Mouse (Mus musculus): ENCODE measurements at regions not wholly inside any gene's neighbourhood (a gene's known extent, or its start where the extent isn't known, plus 50 kb on each side); places are given as distances from the start of the nearest gene placed in this dataset.

DNA sequence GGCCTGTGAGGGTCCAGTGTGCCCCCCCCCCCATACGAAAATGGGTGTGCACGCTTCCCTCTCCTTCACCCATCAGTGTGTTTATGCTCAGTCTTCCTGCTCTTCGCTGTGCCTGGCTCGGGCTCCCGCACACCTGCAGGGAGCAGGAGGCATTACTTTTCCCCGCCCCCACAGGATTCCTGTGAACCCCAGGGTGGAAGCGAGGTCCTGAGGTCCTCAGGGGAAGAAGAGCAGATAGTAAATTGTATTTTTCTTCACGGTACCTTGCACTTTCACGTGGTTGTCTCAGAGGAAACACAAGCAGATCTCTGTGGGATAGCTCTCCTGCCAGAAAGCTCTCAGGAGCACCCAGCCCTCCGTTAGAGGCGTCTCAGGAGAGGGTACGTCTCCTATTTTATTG lies 91.4 kb downstream of the Tmx1 start:
- 32% methylated on average over 12 of the region's 12 CpGs for WGBS

DNA sequence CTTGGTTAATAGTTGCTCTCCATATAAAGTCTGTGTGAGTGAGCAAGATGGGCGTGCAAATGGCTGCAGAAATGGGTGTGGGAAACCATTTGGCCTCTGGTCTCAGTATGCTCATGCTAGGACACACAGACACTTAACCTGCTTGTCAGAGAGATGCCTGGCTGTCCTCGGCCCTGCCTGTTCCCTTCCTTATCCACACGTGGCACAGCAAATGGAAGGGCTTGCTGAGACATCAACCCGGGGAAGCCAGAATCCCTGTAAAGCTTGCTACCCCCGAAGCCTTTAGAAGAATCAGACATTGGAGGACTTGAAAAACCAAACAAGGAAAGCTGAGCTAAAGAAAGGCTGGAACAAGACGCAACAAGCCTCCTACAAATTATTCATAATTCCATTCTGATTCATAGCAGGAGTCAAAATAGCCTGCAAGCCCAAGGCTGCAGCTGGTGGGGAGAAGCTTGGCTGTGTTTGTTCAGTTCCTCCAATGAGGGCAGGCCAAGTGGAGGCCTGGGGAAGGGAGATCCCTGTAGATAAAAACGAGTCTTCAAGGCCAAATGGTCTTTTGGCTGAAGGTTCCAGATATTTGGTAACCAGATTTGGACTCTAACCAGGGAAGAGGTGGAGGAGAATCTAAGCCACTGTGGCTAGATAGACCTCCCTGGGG lies 92.1 kb downstream of the Tmx1 start:
- Histone ChIP-seq H3K36me3 (ENCODE audit: control insufficient read depth, insufficient read depth, low read length) (no peaks in the 10 kb centered on the region), H3K4me1 (ENCODE audit: control insufficient read depth, insufficient read depth, low read length) (no peaks in the 10 kb centered on the region; the same call in 1 of the 2 replicates), H3K27ac (ENCODE audit: low read depth, low read length) (no peak overlapping the region), H3K9me3 (ENCODE audit: control insufficient read depth, low read length) (no peaks in the 10 kb centered on the region), H3K9ac (replicated peaks; ENCODE audit: low read depth, low read length) (no peak overlapping the region), H3K27me3 (ENCODE audit: control insufficient read depth, insufficient read depth, low read length) (no peaks in the 10 kb centered on the region), H3K4me2 (ENCODE audit: low read depth, low read length) (no peak overlapping the region), H3K4me3 (ENCODE audit: low read depth, low read length) (no peak overlapping the region)
- 71% methylated on average over 7 of the region's 7 CpGs for WGBS
- ATAC-seq (ENCODE audit: low read depth): no peak

More for the DNA sequence above, 91.4 kb downstream of the Tmx1 start:
- no peaks in the 10 kb centered on the region for H3K27me3 ChIP-seq (ENCODE audit: control insufficient read depth, insufficient read depth, low read length)
- H3K9me3 ChIP-seq (ENCODE audit: control insufficient read depth, low read length): no peaks in the 10 kb centered on the region
- no peaks in the 10 kb centered on the region for H3K36me3 ChIP-seq (ENCODE audit: control insufficient read depth, insufficient read depth, low read length)
- H3K9ac ChIP-seq (replicated peaks; ENCODE audit: low read depth, low read length): no peak overlapping the region
- ATAC-seq (ENCODE audit: low read depth): no peak
- no peak overlapping the region for H3K4me3 ChIP-seq (ENCODE audit: low read depth, low read length)
- H3K4me1 ChIP-seq (ENCODE audit: control insufficient read depth, insufficient read depth, low read length): no peaks in the 10 kb centered on the region; the same call in 1 of the 2 replicates
- H3K4me2 ChIP-seq (ENCODE audit: low read depth, low read length): no peak overlapping the region; the same call in 1 of the 2 replicates
- H3K27ac ChIP-seq (ENCODE audit: low read depth, low read length): no peak overlapping the region

GRCm38 (mm10) chr12:70547199-70547598 lies 94.3 kb downstream of the Tmx1 start:
- Histone ChIP-seq H3K4me2 (ENCODE audit: low read depth, low read length) (no peak overlapping the region), H3K36me3 (ENCODE audit: control insufficient read depth, insufficient read depth, low read length) (no peaks in the 10 kb centered on the region), H3K9ac (replicated peaks; ENCODE audit: low read depth, low read length) (no peak overlapping the region), H3K9me3 (ENCODE audit: control insufficient read depth, low read length) (no peaks in the 10 kb centered on the region), H3K4me3 (ENCODE audit: low read depth, low read length) (no peak overlapping the region), H3K27me3 (ENCODE audit: control insufficient read depth, insufficient read depth, low read length) (no peaks in the 10 kb centered on the region), H3K4me1 (ENCODE audit: control insufficient read depth, insufficient read depth, low read length) (no peaks in the 10 kb centered on the region; the same call in 1 of the 2 replicates), H3K27ac (ENCODE audit: low read depth, low read length) (no peak overlapping the region)
- WGBS: 65% methylated on average over 6 of the region's 6 CpGs
- no peak for ATAC-seq (ENCODE audit: low read depth)

DNA sequence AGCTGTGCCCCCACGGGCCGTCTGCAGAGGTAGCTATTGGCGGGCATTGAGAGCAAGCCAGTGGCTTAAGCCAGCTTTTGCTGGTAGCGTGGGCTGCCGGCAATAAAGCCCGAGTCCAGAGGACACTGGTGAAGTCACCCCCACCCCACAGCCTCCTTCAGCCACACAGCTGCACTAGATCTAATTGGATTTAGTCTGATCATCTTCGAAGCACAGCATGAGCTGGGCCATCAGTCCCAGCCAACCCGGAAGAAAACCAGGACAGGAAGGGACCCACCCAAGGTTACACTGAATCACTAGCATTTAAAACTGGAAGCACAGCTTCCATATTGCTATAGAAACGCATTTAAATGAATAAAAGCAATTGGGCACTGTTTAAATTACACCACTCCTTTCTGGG lies 96.4 kb downstream of the Tmx1 start:
- no peaks in the 10 kb centered on the region; the same call in 1 of the 2 replicates for H3K4me1 ChIP-seq (ENCODE audit: control insufficient read depth, insufficient read depth, low read length)

GRCm38 (mm10) chr12:70553866-70554265 lies 101.0 kb downstream of the Tmx1 start:
- Histone ChIP-seq H3K4me3 (ENCODE audit: low read depth, low read length) (no peak overlapping the region), H3K36me3 (ENCODE audit: control insufficient read depth, insufficient read depth, low read length) (no peaks in the 10 kb centered on the region), H3K4me1 (ENCODE audit: control insufficient read depth, insufficient read depth, low read length) (no peaks in the 10 kb centered on the region), H3K9ac (replicated peaks; ENCODE audit: low read depth, low read length) (no peak overlapping the region), H3K27me3 (ENCODE audit: control insufficient read depth, insufficient read depth, low read length) (no peaks in the 10 kb centered on the region), H3K4me2 (ENCODE audit: low read depth, low read length) (no peak overlapping the region), H3K27ac (ENCODE audit: low read depth, low read length) (no peak overlapping the region), H3K9me3 (ENCODE audit: control insufficient read depth, low read length) (no peaks in the 10 kb centered on the region)
- no peak for ATAC-seq (ENCODE audit: low read depth)
- 25% methylated on average over 6 of the region's 6 CpGs for WGBS

More for the DNA sequence above, 96.4 kb downstream of the Tmx1 start:
- no peaks in the 10 kb centered on the region for H3K9me3 ChIP-seq (ENCODE audit: control insufficient read depth, low read length)
- ATAC-seq (ENCODE audit: low read depth): no peak
- H3K27me3 ChIP-seq (ENCODE audit: control insufficient read depth, insufficient read depth, low read length): no peaks in the 10 kb centered on the region
- WGBS: 88% methylated on average over 9 of the region's 9 CpGs
- no peaks in the 10 kb centered on the region for H3K36me3 ChIP-seq (ENCODE audit: control insufficient read depth, insufficient read depth, low read length)
- H3K27ac ChIP-seq (ENCODE audit: low read depth, low read length): no peak overlapping the region
- H3K4me3 ChIP-seq (ENCODE audit: low read depth, low read length): no peak overlapping the region
- no peak overlapping the region for H3K4me2 ChIP-seq (ENCODE audit: low read depth, low read length)
- no peak overlapping the region for H3K9ac ChIP-seq (replicated peaks; ENCODE audit: low read depth, low read length)

DNA sequence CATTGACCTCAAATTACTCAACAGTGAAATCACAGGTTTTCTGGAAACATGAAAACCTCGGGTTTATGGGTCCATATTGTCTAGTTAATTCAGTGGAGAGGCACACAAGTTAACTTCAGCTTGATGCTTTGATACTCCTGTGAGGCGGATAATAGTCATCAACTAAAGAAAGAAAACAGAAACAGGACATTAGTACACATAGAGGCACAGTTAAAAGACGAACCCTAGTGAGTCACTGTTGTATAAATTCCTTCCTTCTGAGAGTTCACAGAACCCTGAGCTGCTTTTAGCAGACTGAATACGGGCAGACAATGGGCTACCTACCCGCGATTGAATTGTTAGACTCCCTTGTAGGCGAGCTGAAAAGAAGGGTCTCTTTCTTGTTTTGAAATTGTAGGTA lies 101.7 kb downstream of the Tmx1 start:
- WGBS: 19% methylated on average over 7 of the region's 7 CpGs
- no peak overlapping the region for H3K27ac ChIP-seq (ENCODE audit: low read depth, low read length)
- no peaks in the 10 kb centered on the region for H3K4me1 ChIP-seq (ENCODE audit: control insufficient read depth, insufficient read depth, low read length)
- H3K27me3 ChIP-seq (ENCODE audit: control insufficient read depth, insufficient read depth, low read length): no peaks in the 10 kb centered on the region
- H3K9me3 ChIP-seq (ENCODE audit: control insufficient read depth, low read length): no peaks in the 10 kb centered on the region
- H3K4me2 ChIP-seq (ENCODE audit: low read depth, low read length): no peak overlapping the region
- H3K4me3 ChIP-seq (ENCODE audit: low read depth, low read length): no peak overlapping the region
- H3K36me3 ChIP-seq (ENCODE audit: control insufficient read depth, insufficient read depth, low read length): no peaks in the 10 kb centered on the region
- no peak overlapping the region for H3K9ac ChIP-seq (replicated peaks; ENCODE audit: low read depth, low read length)
- no peak for ATAC-seq (ENCODE audit: low read depth)

DNA sequence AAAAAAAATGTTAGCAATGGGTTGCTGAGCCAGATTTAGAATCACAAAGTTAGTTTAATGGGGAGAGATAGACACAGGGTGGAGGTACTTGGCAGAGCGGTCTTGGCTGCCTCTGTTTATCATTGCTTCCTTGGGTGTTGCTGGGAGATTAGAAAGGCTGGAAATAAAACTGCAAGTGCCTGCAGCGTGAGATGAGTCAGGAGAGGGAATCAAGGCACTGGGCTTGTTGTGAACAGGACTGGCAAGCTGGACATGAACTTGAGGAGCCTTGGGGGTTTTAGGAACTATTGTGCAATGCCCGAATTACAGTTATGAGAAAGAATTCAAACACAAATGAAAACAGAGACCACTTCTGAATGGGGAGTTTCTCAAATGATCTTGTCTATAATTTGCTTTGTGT lies 102.8 kb downstream of the Tmx1 start:
- Histone ChIP-seq H3K9me3 (ENCODE audit: control insufficient read depth, low read length) (no peaks in the 10 kb centered on the region), H3K27me3 (ENCODE audit: control insufficient read depth, insufficient read depth, low read length) (no peaks in the 10 kb centered on the region), H3K36me3 (ENCODE audit: control insufficient read depth, insufficient read depth, low read length) (no peaks in the 10 kb centered on the region), H3K4me2 (ENCODE audit: low read depth, low read length) (no peak overlapping the region), H3K4me1 (ENCODE audit: control insufficient read depth, insufficient read depth, low read length) (no peaks in the 10 kb centered on the region), H3K9ac (replicated peaks; ENCODE audit: low read depth, low read length) (no peak overlapping the region), H3K27ac (ENCODE audit: low read depth, low read length) (no peak overlapping the region), H3K4me3 (ENCODE audit: low read depth, low read length) (no peak overlapping the region)
- no peak for ATAC-seq (ENCODE audit: low read depth)
- WGBS: 52% methylated on average over 3 of the region's 3 CpGs

GRCm38 (mm10) chr12:70556820-70557219 lies 103.9 kb downstream of the Tmx1 start:
- WGBS: 79% methylated on average over 6 of the region's 6 CpGs
- Histone ChIP-seq H3K9ac (replicated peaks; ENCODE audit: low read depth, low read length) (no peak overlapping the region), H3K27ac (ENCODE audit: low read depth, low read length) (no peak overlapping the region), H3K4me1 (ENCODE audit: control insufficient read depth, insufficient read depth, low read length) (no peaks in the 10 kb centered on the region), H3K4me3 (ENCODE audit: low read depth, low read length) (no peak overlapping the region), H3K9me3 (ENCODE audit: control insufficient read depth, low read length) (no peaks in the 10 kb centered on the region), H3K36me3 (ENCODE audit: control insufficient read depth, insufficient read depth, low read length) (no peaks in the 10 kb centered on the region), H3K4me2 (ENCODE audit: low read depth, low read length) (no peak overlapping the region), H3K27me3 (ENCODE audit: control insufficient read depth, insufficient read depth, low read length) (no peaks in the 10 kb centered on the region)
- no peak for ATAC-seq (ENCODE audit: low read depth)

GRCm38 (mm10) chr12:70563446-70563845 lies 110.6 kb downstream of the Tmx1 start:
- ATAC-seq (ENCODE audit: low read depth): no peak
- Histone ChIP-seq H3K4me1 (ENCODE audit: control insufficient read depth, insufficient read depth, low read length) (no peaks in the 10 kb centered on the region), H3K36me3 (ENCODE audit: control insufficient read depth, insufficient read depth, low read length) (no peaks in the 10 kb centered on the region), H3K9ac (replicated peaks; ENCODE audit: low read depth, low read length) (no peak overlapping the region), H3K4me3 (ENCODE audit: low read depth, low read length) (no peak overlapping the region), H3K27ac (ENCODE audit: low read depth, low read length) (no peak overlapping the region), H3K27me3 (ENCODE audit: control insufficient read depth, insufficient read depth, low read length) (no peaks in the 10 kb centered on the region), H3K9me3 (ENCODE audit: control insufficient read depth, low read length) (no peaks in the 10 kb centered on the region), H3K4me2 (ENCODE audit: low read depth, low read length) (no peak overlapping the region)
- WGBS: 85% methylated on average over 4 of the region's 4 CpGs

Data from neural tube, embryonic 14.5 days (tissue).